Mouse (Mus musculus): Measurements from ENCODE around the gene Ttf2.

GRCm38 (mm10) chr3:100889234-100889633 lies 80.2 kb downstream of the Ttf2 start:
- TF ChIP-seq POLR2A (IDR thresholded peaks at IDR 0.05; ENCODE audit: insufficient read length, low read depth) (no peak), POLR2AphosphoS2 (IDR thresholded peaks at IDR 0.05; ENCODE audit: insufficient read length, low read depth) (no peak), MYOD1 (IDR thresholded peaks at IDR 0.05; ENCODE audit: control insufficient read depth in 1 of 3, insufficient read length in 2 of 3, low read depth in 2 of 3) (no peak), MYOG (IDR thresholded peaks at IDR 0.05; ENCODE audit: control insufficient read depth in 1 of 3, insufficient read depth in 1 of 3, insufficient read length in 2 of 3, low read depth in 2 of 3) (no peak), USF1 (IDR thresholded peaks at IDR 0.05; ENCODE audit: low read depth) (no peak), MAX (IDR thresholded peaks at IDR 0.05; ENCODE audit: low read depth) (no peak)
